Mouse (Mus musculus): ENCODE results near the gene Gsk3b.

DNA sequence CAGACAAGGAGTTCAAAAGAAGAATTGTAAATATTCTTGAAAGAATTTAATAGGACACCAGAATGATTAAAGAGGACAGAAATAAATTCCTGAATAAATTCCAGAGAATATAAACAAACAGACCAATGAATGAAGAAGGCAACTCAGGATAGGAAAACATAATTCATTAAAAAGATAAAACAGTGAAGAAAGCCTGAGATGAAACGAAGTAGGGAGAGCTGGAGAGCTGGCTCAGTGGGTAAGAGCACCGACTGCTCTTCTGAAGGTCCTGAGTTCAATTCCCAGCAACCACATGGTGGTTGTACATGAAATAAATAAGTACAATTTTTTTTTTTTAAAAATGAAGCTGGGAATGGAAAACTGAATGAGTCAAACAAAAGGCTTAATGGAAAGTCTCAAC, 185.9 kb downstream of the Gsk3b start:
- TF ChIP-seq CTCF (conservative IDR thresholded peaks at IDR 0.05 in 1 of 2, IDR thresholded peaks at IDR 0.05 in 1 of 2; ENCODE audit: low read depth in 2 of 2, low read length in 2 of 2) (no peak), EP300 (IDR thresholded peaks at IDR 0.05; ENCODE audit: low read length) (no peak), SIN3A (IDR thresholded peaks at IDR 0.05; ENCODE audit: low read length) (no peak), CHD1 (IDR thresholded peaks at IDR 0.05; ENCODE audit: low read depth, low read length) (no peak), NELFE (IDR thresholded peaks at IDR 0.05; ENCODE audit: low read depth, low read length) (no peak), POLR2A (IDR thresholded peaks at IDR 0.05; ENCODE audit: low read depth, low read length) (no peak), ZNF384 (IDR thresholded peaks at IDR 0.05; ENCODE audit: low read depth, low read length) (no peak), MEF2A (IDR thresholded peaks at IDR 0.05; ENCODE audit: borderline replicate concordance, low read depth, low read length) (no peak), TCF12 (IDR thresholded peaks at IDR 0.05; ENCODE audit: low read depth, low read length) (no peak)
